Mouse (Mus musculus): Measurements from ENCODE around the gene Fndc9. TPM values are rescaled to one million over a fixed set of nuclear protein-coding genes. Genes with fewer than 3 reads are reported as not detected.

The Fndc9 gene
- total RNA-seq, 2 experiments from 2014 or later: 0.72 to 1.0 TPM

DNA sequence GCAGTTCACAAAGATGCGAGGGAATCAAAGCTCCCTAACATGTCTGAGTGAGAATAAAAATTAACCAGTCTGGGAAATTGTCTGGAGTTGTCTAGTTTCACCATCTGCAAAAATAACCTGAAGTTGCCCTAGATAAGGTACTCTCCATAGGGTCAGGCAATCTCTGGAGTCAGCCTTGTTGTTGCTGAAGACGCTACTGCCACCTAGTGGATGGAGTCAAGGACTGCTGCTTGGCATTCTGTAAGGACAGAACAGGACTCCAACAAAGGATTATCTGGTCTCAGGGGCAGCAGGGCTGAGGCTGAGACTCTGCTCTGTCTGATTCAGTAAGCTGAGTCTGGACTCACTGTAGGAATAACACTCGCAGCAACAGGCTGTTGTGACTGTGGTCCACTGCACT is 20.0 kb upstream of the Fndc9 start:
- DNase-seq (ENCODE audit: low spot score in 2 of 2): peak; percentile 45 to 59
- H3K27ac ChIP-seq: peak overlapping the region; percentile 72
- peak overlapping the region; percentile 13; the same call in 1 of the 2 replicates for H3K4me3 ChIP-seq
- peak; percentile 95 for TF ChIP-seq CTCF (conservative IDR thresholded peaks at IDR 0.05)

DNA sequence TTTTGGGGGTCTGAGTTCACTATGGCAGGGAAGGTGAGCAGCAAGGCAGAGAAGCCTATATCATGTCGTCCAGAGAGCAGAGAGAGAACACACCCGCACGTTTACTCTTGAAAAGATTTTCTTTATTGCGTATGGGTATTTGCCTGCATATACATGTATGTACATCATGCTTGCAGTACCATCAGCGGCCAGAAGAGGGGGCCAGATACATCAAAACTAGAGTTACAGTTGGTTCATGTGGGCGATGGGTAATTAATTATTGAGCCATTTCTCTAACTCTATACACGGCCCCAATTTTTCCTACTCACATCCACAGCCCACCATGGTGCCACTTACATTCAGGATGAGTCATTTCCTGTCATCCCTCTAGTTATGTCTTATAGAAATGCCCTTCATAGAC is 18.7 kb upstream of the Fndc9 start:
- no peak overlapping the region for H3K27ac ChIP-seq

DNA sequence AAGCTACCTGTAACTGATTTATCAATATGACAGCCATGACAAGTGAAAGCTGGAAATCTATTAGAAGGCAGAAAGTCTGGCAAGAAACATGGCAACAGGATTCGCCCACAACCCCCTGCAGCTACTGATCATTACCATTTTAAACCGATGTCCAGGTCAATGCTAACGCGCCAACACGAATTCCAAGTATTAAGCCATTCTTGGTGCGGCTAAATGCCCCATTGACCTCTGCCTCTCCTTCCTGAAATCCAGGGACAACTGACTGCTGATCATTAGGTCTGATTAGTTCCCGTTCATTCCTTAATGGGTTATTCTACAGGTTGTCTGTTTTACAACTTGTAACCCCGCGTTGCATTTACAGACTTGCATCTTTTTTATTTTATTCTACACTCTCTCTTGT is 17.6 kb upstream of the Fndc9 start:
- TF ChIP-seq CTCF (conservative IDR thresholded peaks at IDR 0.05): no peak
- DNase-seq (ENCODE audit: low spot score in 2 of 2): no peak
- H3K4me3 ChIP-seq: no peak overlapping the region
- no peak overlapping the region for H3K27ac ChIP-seq

More for the DNA sequence above, 18.7 kb upstream of the Fndc9 start:
- peak in 1 of 2 experiments; percentile 47 for DNase-seq (ENCODE audit: low spot score in 2 of 2)
- H3K4me3 ChIP-seq: no peak overlapping the region
- peak; percentile 78 for TF ChIP-seq CTCF (conservative IDR thresholded peaks at IDR 0.05)

DNA sequence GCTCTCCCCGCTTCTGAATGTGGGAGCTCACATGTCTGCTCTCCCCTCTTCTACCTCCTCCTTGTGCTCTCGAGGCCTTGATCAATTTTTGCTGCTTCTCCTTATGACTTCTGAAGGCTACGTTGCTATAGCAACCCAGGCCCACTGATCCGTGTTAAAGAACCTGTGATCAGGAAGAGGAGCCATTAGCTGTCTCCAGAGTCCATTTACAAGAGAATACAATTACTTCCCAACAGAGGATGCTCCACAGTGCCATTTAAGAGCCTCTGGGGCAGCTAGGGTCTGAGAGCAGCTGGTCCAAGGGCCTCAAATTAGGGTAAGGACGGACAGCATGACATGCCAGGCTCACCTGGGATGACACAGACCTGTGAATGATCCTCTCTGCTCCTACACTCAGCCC is 16.7 kb upstream of the Fndc9 start:
- no peak for TF ChIP-seq CTCF (conservative IDR thresholded peaks at IDR 0.05)
- peak overlapping the region; percentile 61; the same call in 1 of the 2 replicates for H3K27ac ChIP-seq
- H3K4me3 ChIP-seq: no peak overlapping the region
- no peak for DNase-seq (ENCODE audit: low spot score in 2 of 2)

DNA sequence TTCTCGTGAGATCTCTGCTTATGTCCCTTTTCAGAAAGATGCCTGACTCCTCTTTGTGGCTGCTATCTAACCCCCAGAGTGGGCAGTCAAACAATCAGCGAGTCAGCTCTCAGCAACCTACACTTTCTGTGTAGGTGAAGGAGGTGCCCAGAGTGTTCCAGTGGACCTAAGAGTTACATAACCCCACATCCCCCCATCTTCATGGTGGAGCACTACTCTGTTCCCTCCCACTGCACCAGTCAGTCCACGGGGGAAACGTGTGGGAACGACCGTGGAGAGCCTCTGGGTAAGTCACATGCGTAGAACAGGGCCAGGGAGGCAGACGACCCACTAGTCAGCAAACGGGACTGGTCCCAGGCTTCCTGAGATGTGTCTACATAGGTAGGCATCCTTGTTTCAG is 16.0 kb upstream of the Fndc9 start:
- TF ChIP-seq CTCF (conservative IDR thresholded peaks at IDR 0.05): no peak

DNA sequence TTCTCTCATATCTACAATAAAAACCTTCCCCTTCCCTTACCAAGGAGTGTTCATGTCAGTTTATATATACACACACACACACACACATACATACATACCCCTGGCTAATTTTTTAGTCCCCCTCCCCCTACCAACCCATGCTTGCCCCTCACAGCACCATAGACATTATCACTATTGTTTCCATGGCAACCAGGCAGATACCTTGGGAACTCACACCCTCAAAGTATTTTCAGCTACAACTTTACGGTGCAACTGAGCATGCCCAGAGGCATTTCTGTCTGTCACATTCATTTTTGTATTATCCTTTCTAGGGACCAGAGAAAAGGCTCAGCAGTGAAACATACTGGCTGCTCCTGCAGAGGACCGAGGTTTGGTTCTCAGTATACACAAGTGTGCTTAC is 15.1 kb upstream of the Fndc9 start:
- no peak for TF ChIP-seq CTCF (conservative IDR thresholded peaks at IDR 0.05)
- no peak for DNase-seq (ENCODE audit: low spot score in 2 of 2)
- no peak overlapping the region for H3K27ac ChIP-seq
- H3K4me3 ChIP-seq: no peak overlapping the region

More for the DNA sequence above, 16.0 kb upstream of the Fndc9 start:
- peak overlapping the region; percentile 61; the same call in 1 of the 2 replicates for H3K27ac ChIP-seq
- no peak for DNase-seq (ENCODE audit: low spot score in 2 of 2)
- no peak overlapping the region for H3K4me3 ChIP-seq

DNA sequence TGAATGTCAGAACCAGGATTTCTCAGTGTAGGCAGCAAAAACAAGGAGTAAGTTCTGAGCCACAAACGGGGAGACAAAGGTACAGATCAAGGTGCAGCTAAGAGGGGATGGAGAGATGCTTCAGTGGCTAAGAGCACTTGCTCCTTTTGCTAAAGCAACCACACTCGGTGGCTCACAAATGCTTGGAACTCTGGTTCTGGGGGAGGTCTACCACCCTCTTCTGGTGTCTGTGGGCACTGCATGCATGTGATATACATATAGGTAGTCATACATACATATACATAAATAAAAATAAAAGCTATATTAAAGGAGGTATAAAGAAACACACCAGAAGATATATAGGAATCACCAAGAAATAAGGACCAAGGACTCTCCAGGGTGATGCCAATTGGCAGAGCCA is 11.8 kb upstream of the Fndc9 start:
- H3K4me3 ChIP-seq: no peak overlapping the region
- TF ChIP-seq CTCF (conservative IDR thresholded peaks at IDR 0.05): peak; percentile 71
- DNase-seq (ENCODE audit: low spot score in 2 of 2): no peak
- H3K27ac ChIP-seq: no peak overlapping the region

DNA sequence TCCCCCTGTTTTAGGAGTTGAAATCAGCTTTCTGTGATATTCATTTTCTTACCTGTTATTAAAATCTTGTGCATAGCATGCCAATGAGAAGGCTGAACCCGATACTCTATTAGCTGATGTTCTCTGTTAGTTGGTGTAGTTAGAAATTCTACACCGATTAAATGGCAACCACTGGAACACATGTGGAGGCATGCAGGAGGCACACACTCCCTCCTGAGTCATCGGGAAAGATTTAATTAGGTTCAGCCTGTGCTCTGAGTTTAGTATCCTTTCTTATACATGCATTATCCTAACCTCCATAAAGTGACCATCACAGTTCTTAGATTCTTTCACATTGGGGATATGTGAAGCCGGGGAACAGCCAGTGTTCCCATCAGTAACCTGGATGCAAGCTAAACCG is 10.0 kb upstream of the Fndc9 start:
- DNase-seq (ENCODE audit: low spot score in 2 of 2): no peak
- Histone ChIP-seq H3K27ac (no peak overlapping the region), H3K4me3 (no peak overlapping the region)
- no peak for TF ChIP-seq CTCF (conservative IDR thresholded peaks at IDR 0.05)

DNA sequence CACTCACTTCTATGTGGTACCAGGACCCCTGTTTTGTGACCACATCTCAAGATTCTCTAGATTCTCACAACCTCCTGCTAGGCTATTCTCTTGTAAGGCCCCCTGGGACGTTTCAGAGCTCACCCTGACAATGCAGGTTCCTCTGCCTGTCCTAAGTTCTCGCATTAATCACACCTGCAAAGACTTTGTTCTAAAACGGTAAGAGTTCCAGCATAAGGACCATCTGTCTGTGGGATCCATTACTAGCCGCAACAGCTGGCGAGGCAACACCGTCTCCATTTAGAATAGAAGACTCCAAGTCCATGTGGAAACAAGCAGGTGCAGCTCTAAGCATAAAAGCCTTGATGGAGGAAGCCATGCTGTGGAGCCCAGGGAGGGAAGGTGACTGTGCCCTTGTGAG is 5.1 kb upstream of the Fndc9 start:
- no peak overlapping the region for H3K27ac ChIP-seq
- H3K4me3 ChIP-seq: no peak overlapping the region
- TF ChIP-seq CTCF (conservative IDR thresholded peaks at IDR 0.05): no peak
- no peak for DNase-seq (ENCODE audit: low spot score in 2 of 2)

DNA sequence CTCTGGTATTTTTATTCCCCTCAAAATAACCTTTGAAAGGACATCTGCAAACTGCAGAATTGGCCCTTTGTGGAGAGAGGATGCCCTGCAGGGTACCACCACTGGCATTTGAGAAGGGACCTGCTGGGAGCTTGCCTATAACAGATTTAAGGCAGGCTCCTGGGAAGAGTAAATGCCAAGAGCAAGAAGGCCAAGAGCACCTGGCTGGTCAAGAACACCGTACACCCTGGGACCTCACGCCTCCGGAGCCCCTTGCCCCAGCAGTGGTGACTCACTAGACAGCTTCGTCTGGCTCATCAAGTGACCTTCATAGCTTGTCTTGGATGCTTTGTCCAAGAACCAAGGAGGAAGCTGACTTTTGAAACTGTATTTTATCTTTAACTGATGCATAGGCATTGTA is 2.5 kb upstream of the Fndc9 start:
- H3K4me3 ChIP-seq: no peak overlapping the region
- no peak overlapping the region for H3K27ac ChIP-seq
- no peak for TF ChIP-seq CTCF (conservative IDR thresholded peaks at IDR 0.05)
- no peak for DNase-seq (ENCODE audit: low spot score in 2 of 2)

DNA sequence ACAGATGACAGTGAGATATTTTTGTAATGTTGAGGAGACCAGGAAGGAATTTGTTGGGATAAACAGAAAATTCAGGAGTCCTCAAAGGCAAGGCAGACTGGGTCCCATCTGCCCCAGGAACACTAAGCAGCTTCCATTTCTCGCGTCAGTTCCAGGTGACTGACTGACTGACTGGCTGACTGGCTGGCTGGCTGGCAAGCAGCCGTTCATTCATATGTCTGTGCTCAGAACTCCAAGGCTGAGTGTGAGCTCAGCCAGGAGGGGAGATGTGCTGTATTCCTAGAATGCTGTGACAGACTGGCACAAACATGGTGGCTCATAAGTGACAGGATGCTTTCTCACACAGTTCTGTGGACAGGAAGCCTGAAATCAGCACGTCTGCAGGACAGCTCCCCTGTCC is 1.4 kb upstream of the Fndc9 start:
- DNase-seq (ENCODE audit: low spot score in 2 of 2): peak; percentile 47 to 61
- Histone ChIP-seq H3K27ac (no peak overlapping the region), H3K4me3 (no peak overlapping the region)
- no peak for TF ChIP-seq CTCF (conservative IDR thresholded peaks at IDR 0.05)

DNA sequence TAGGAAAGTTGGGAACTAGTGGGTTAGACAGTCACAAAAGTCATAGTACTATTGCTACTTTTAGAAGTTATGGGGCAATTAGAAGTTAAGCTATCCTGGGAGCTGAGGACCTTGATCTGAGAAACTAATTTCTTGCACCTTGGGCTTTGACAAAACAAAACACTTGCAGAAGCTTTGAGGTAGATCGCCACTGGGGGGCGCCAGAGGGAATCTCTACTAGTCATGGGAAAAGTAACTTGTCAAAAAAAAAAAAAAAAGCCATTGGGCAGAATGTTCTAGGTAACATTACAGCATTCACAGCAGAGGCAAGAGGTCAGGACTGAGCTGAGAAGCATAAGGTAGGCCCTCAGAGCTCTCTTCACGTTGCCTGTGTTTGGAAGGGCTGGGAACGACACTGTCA is 1.6 kb downstream of the Fndc9 start:
- Histone ChIP-seq H3K27ac (no peak overlapping the region), H3K4me3 (no peak overlapping the region)
- peak; percentile 65 to 83 for DNase-seq (ENCODE audit: low spot score in 2 of 2)
- peak; percentile 84 for TF ChIP-seq CTCF (conservative IDR thresholded peaks at IDR 0.05)

DNA sequence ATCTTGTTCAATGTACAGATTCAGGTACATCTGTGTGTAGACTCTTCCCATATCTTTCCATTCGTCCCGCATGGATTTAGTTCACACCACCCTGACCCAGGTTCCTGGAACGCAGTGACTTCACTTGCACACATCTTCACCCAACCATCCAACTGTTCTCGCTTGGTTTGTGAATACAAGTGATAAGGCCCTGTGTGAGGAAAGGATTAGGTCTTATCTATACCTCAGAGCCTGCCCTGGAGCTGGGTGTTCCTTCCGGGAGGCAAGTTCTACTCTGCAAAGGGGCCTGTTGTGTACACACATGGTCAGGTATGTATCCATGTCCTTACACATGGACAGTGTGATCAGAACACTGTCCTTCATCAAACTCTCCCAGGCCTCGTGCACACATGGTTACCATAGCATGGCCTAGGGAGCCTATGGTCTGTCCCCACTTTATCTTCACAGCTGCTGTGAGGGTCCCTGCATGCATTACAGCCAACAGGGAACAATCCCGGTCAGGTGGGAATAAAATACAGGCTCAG is 5.9 kb downstream of the Fndc9 start:
- no peak for TF ChIP-seq CTCF (conservative IDR thresholded peaks at IDR 0.05)
- H3K4me3 ChIP-seq: no peak overlapping the region
- H3K27ac ChIP-seq: no peak overlapping the region
- no peak for DNase-seq (ENCODE audit: low spot score in 2 of 2)

DNA sequence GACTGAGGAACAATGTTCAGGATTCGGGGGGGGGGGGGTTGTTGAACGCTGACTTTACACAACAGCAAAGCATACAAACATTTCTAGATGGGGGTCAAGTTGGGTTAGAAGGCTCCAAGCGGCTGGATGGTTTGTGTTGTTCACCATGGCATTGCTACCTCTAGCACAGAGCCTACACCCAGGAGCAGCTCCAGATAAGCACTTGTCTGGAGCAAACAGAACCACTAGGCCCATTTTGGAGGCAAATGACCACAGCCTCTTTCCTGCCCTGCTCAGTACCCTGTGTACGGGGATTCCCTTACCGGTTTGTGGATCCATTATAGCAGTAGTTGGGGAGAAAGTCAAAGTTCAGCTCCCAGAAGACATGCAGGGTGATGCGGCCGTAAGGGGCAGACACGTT is 6.7 kb downstream of the Fndc9 start:
- Histone ChIP-seq H3K27ac (no peak overlapping the region), H3K4me3 (no peak overlapping the region)
- no peak for DNase-seq (ENCODE audit: low spot score in 2 of 2)
- no peak for TF ChIP-seq CTCF (conservative IDR thresholded peaks at IDR 0.05)

All from layer of hippocampus, adult 2 months (tissue).